Mouse (Mus musculus) heart, embryonic 15.5 days (tissue): ENCODE results near the gene Zscan29. TPM values are rescaled to one million over a fixed set of nuclear protein-coding genes. Genes with fewer than 3 reads are reported as not detected.

Experiments used
- ATAC-seq: fragments of 200-750 bp; cut with Nextera tagmentation; replicated peaks from 2 replicates; pipeline ENCODE4 v1.8.0; 2017; ENCODE audit warnings: low read depth, moderate TSS enrichment; ENCODE audit not compliant: insufficient number of reproducible peaks, insufficient read depth, low FRiP score
- H3K27ac ChIP-seq: fragments of 300-500 bp; sonication (generic); 2 replicates; pipeline ENCODE4 v1.5.1; 2015; ENCODE audit warnings: mild to moderate bottlenecking, inconsistent platforms
- H3K27me3 ChIP-seq: fragments of 300-500 bp; sonication (generic); 2 replicates; pipeline ENCODE4 v1.6.1; 2015; ENCODE audit warnings: inconsistent platforms
- H3K36me3 ChIP-seq: fragments of 300-500 bp; sonication (generic); 2 replicates; pipeline ENCODE4 v1.6.1; 2015; ENCODE audit warnings: mild to moderate bottlenecking, inconsistent platforms
- H3K4me1 ChIP-seq: fragments of 300-500 bp; sonication (generic); replicated peaks from 2 replicates; pipeline ENCODE4 v1.6.1; 2015; ENCODE audit warnings: inconsistent platforms
- H3K4me2 ChIP-seq: fragments of 300-500 bp; sonication (generic); 2 replicates; pipeline ENCODE4 v1.6.1; 2015; ENCODE audit warnings: inconsistent platforms, mild to moderate bottlenecking, moderate library complexity
- H3K4me3 ChIP-seq: fragments of 300-500 bp; sonication (generic); 2 replicates; pipeline ENCODE4 v1.5.1; 2015; ENCODE audit warnings: mild to moderate bottlenecking, inconsistent platforms
- H3K9ac ChIP-seq: fragments of 300-500 bp; sonication (generic); 2 replicates; pipeline ENCODE4 v1.6.1; 2015; ENCODE audit warnings: mild to moderate bottlenecking, inconsistent platforms
- H3K9me3 ChIP-seq: fragments of 300-500 bp; sonication (generic); replicated peaks from 2 replicates; pipeline ENCODE4 v1.6.1; 2016; ENCODE audit warnings: inconsistent platforms
- WGBS: fragments of 180-500 bp; shearing (Covaris S2); methylation state at CpG from one replicate; pipeline ENCODE4 v1.1.7; 2015; ENCODE audit warnings: mixed read lengths; 5-methylcytosine and 5-hydroxymethylcytosine counted together
- polyA plus RNA-seq: library from polyadenylated mRNA; unstranded; fragments of >200 nt; fragmentation: Nextera tagmentation; extraction: Ambion mirVana; gene quantifications from 2 replicates; pipeline ENCODE4 v1.2.1, GENCODE M21; 2015

Zscan29 gene
- polyA plus RNA-seq = 6.4 TPM in 2 replicates

- peak within 1 kb of the TSS; percentile 73 for H3K4me2 ChIP-seq
- peaks cover 25% of the 10 kb centered on the region for H3K36me3 ChIP-seq
- H3K9me3 ChIP-seq = no peaks in the 10 kb centered on the region
- peak within 1 kb of the TSS; percentile 79 for H3K9ac ChIP-seq
- under 1% methylated on average over 63 of the region's 66 CpGs for WGBS
- peaks cover 18% of the 10 kb centered on the region for H3K4me1 ChIP-seq
- peak within 1 kb of the TSS; percentile 91 for H3K4me3 ChIP-seq
- ATAC-seq = peak; percentile 95
- H3K27me3 ChIP-seq = no peaks in the 10 kb centered on the region
- H3K27ac ChIP-seq = peak within 1 kb of the TSS; percentile 88
Measured at GRCm38 (mm10) chr2:121170980-121171742, at the start of gene Zscan29. Gene Zscan29 (minus strand): TSS chr2:121171125.

- no peaks in the 10 kb centered on the region for H3K9me3 ChIP-seq
Measured at GRCm38 (mm10) chr2:121219994-121220393, 49.1 kb upstream of the Zscan29 start.

GRCm38 (mm10) chr2:121219177-121219576, 48.3 kb upstream of the Zscan29 start:
- Histone ChIP-seq H3K4me1 (no peaks in the 10 kb centered on the region; the same call in 1 of the 2 replicates), H3K4me2 (no peak overlapping the region), H3K27ac (no peak overlapping the region), H3K36me3 (peaks cover 67% of the 10 kb centered on the region), H3K9me3 (no peaks in the 10 kb centered on the region), H3K9ac (no peak overlapping the region), H3K4me3 (no peak overlapping the region), H3K27me3 (no peaks in the 10 kb centered on the region)
- ATAC-seq = no peak

More at GRCm38 (mm10) chr2:121219994-121220393, 49.1 kb upstream of the Zscan29 start:
- no peak overlapping the region for H3K27ac ChIP-seq
- peaks cover 60% of the 10 kb centered on the region for H3K36me3 ChIP-seq
- H3K4me2 ChIP-seq = no peak overlapping the region
- no peaks in the 10 kb centered on the region for H3K27me3 ChIP-seq
- no peak overlapping the region for H3K4me3 ChIP-seq
- H3K9ac ChIP-seq = no peak overlapping the region
- no peaks in the 10 kb centered on the region for H3K4me1 ChIP-seq
- no peak for ATAC-seq

- Histone ChIP-seq H3K36me3 (peaks cover 46% of the 10 kb centered on the region), H3K4me1 (no peaks in the 10 kb centered on the region; the same call in 1 of the 2 replicates), H3K4me3 (no peak overlapping the region), H3K9ac (no peak overlapping the region), H3K27ac (no peak overlapping the region), H3K27me3 (no peaks in the 10 kb centered on the region), H3K4me2 (no peak overlapping the region), H3K9me3 (no peaks in the 10 kb centered on the region)
- ATAC-seq = no peak
- WGBS = 58% methylated on average over 3 of the region's 3 CpGs
Measured at GRCm38 (mm10) chr2:121214491-121214890, 43.6 kb upstream of the Zscan29 start.

GRCm38 (mm10) chr2:121206541-121206940, 35.6 kb upstream of the Zscan29 start:
- no peak for ATAC-seq
- WGBS = 91% methylated on average over 3 of the region's 3 CpGs

GRCm38 (mm10) chr2:121204276-121204675, 33.4 kb upstream of the Zscan29 start:
- no peak overlapping the region for H3K4me3 ChIP-seq
- H3K27me3 ChIP-seq = no peaks in the 10 kb centered on the region
- no peaks in the 10 kb centered on the region for H3K9me3 ChIP-seq
- peaks cover 70% of the 10 kb centered on the region for H3K36me3 ChIP-seq
- no peaks in the 10 kb centered on the region for H3K4me1 ChIP-seq
- no peak overlapping the region for H3K4me2 ChIP-seq
- H3K9ac ChIP-seq = no peak overlapping the region
- ATAC-seq = no peak
- H3K27ac ChIP-seq = no peak overlapping the region
- 92% methylated on average over 17 of the region's 17 CpGs for WGBS

More at GRCm38 (mm10) chr2:121206541-121206940, 35.6 kb upstream of the Zscan29 start:
- H3K9me3 ChIP-seq = no peaks in the 10 kb centered on the region
- H3K36me3 ChIP-seq = peaks cover 58% of the 10 kb centered on the region
- H3K9ac ChIP-seq = no peak overlapping the region
- H3K4me1 ChIP-seq = no peaks in the 10 kb centered on the region
- H3K4me2 ChIP-seq = no peak overlapping the region
- H3K27ac ChIP-seq = no peak overlapping the region
- H3K27me3 ChIP-seq = no peaks in the 10 kb centered on the region
- no peak overlapping the region for H3K4me3 ChIP-seq

- ATAC-seq = no peak
- Histone ChIP-seq H3K4me3 (no peak overlapping the region), H3K4me2 (no peak overlapping the region), H3K9ac (no peak overlapping the region), H3K4me1 (0 out of 2 replicates have a peak, but pooled peaks cover 3% of the 10 kb centered on the region), H3K36me3 (peaks cover 88% of the 10 kb centered on the region), H3K27ac (no peak overlapping the region), H3K27me3 (no peaks in the 10 kb centered on the region), H3K9me3 (no peaks in the 10 kb centered on the region)
- WGBS = 87% methylated on average over 9 of the region's 9 CpGs
Measured at GRCm38 (mm10) chr2:121195466-121195865, 24.5 kb upstream of the Zscan29 start.

GRCm38 (mm10) chr2:121188530-121188929, 17.6 kb upstream of the Zscan29 start:
- H3K9ac ChIP-seq = no peak overlapping the region
- 0 out of 2 replicates have a peak, but pooled peaks cover 1% of the 10 kb centered on the region for H3K4me1 ChIP-seq
- 71% methylated on average over 1 of the region's 1 CpGs for WGBS
- peaks cover 87% of the 10 kb centered on the region for H3K36me3 ChIP-seq
- ATAC-seq = no peak
- H3K4me2 ChIP-seq = no peak overlapping the region
- H3K27me3 ChIP-seq = no peaks in the 10 kb centered on the region
- H3K27ac ChIP-seq = no peak overlapping the region
- H3K9me3 ChIP-seq = no peaks in the 10 kb centered on the region
- no peak overlapping the region for H3K4me3 ChIP-seq

- Histone ChIP-seq H3K9ac (no peak overlapping the region), H3K27ac (no peak overlapping the region), H3K4me3 (no peak overlapping the region), H3K4me2 (no peak overlapping the region), H3K9me3 (no peaks in the 10 kb centered on the region), H3K36me3 (peaks cover 55% of the 10 kb centered on the region), H3K4me1 (no peaks in the 10 kb centered on the region), H3K27me3 (no peaks in the 10 kb centered on the region)
- no peak for ATAC-seq
- 91% methylated on average over 7 of the region's 7 CpGs for WGBS
Measured at GRCm38 (mm10) chr2:121184142-121184541, 13.2 kb upstream of the Zscan29 start.

- no peaks in the 10 kb centered on the region for H3K4me1 ChIP-seq
- H3K36me3 ChIP-seq = peaks cover 55% of the 10 kb centered on the region
- no peak for ATAC-seq
- no peak overlapping the region for H3K4me2 ChIP-seq
- no peak overlapping the region for H3K27ac ChIP-seq
- no peaks in the 10 kb centered on the region for H3K27me3 ChIP-seq
- no peaks in the 10 kb centered on the region for H3K9me3 ChIP-seq
- no peak overlapping the region for H3K9ac ChIP-seq
- WGBS = 72% methylated on average over 5 of the region's 5 CpGs
- H3K4me3 ChIP-seq = no peak overlapping the region
Measured at GRCm38 (mm10) chr2:121183431-121183830, 12.5 kb upstream of the Zscan29 start.

GRCm38 (mm10) chr2:121178828-121179479, 8.0 kb upstream of the Zscan29 start:
- Histone ChIP-seq H3K9me3 (no peaks in the 10 kb centered on the region), H3K36me3 (peaks cover 49% of the 10 kb centered on the region)

More at GRCm38 (mm10) chr2:121178828-121179479, 8.0 kb upstream of the Zscan29 start:
- no peaks in the 10 kb centered on the region for H3K27me3 ChIP-seq
- no peak overlapping the region for H3K27ac ChIP-seq
- 97% methylated on average over 3 of the region's 3 CpGs for WGBS
- H3K4me2 ChIP-seq = no peak overlapping the region
- ATAC-seq = no peak
- no peak overlapping the region for H3K4me3 ChIP-seq
- no peak overlapping the region for H3K9ac ChIP-seq
- no peaks in the 10 kb centered on the region for H3K4me1 ChIP-seq
